Mouse (Mus musculus) cortical plate, adult 2 months (tissue): ENCODE measurements around the gene Thsd7b.

Experiments used
- CTCF ChIP-seq: fragments of 200-500 bp; IDR thresholded peaks from 2 replicates; pipeline ENCODE4 v1.5.1; 2011; ENCODE audit warnings: mild to moderate bottlenecking, control low read depth, low read length; ENCODE audit not compliant: insufficient read depth; ENCODE audit errors: extremely low read depth
- POLR2A ChIP-seq: fragments of 200-500 bp; IDR thresholded peaks from 2 replicates; pipeline ENCODE4 v1.6.1; 2011; ENCODE audit warnings: mild to moderate bottlenecking, low read length, control low read depth; ENCODE audit not compliant: insufficient read depth; ENCODE audit errors: extremely low read depth

GRCm38 (mm10) chr1:129747595-129747994 is 474.5 kb downstream of the Thsd7b start:
- no peak for TF ChIP-seq POLR2A
- no peak for TF ChIP-seq CTCF
